Mouse (Mus musculus) layer of hippocampus, postnatal 36 days (tissue): ENCODE measurements around the gene Cfd. TPM values are rescaled to one million over a fixed set of nuclear protein-coding genes. Genes with fewer than 3 reads are reported as not detected.

Source experiments
- DNase-seq, 2 experiments: peaks; one replicate each; pipeline ENCODE4 v3.0.0; 2022
- total RNA-seq, 2 experiments: library from RNA; stranded (reverse); gene quantifications; 2 replicates each; pipeline ENCODE4 v1.2.3; 2021

Cfd gene
- total RNA-seq, 2 experiments from 2014 or later, result not detected

DNA sequence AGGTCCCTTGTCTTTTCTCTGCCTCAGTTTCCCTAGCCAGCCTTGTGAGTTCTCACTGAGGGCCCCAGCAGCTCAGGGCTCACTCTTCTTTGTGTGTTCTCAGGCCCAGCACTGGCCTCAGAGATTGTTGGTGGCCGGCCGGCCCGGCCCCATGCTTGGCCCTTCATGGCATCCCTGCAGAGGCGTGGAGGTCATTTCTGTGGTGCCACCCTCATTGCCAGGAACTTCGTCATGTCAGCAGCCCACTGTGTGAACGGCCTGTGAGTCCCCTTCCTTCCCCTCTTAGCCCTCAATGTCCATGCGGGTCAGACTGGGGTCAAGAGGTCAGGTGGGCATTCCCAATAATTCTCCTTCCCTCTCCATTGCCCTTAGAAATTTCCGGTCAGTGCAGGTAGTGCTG lies 4.0 kb upstream of the Cfd start:
- no peak for DNase-seq

DNA sequence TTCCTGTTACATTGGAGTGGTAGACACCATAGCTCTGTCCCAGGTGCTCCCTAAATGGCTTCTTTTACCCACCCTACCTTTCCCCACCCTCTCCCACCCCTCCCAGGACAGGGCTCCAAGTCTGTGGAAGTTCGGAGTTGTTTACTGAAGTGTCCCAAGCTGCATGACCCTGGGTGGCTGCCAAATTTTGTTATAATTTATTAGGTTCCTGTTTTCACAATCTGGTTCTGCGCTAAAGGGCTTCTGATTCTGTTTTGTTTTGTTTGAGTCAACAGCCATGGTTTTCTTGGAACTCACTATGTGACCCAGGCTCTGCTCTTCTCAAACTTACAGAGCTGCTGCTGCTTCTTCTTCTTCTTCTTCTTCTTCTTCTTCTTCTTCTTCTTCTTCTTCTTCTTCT lies 1.3 kb upstream of the Cfd start:
- DNase-seq, result no peak

DNA sequence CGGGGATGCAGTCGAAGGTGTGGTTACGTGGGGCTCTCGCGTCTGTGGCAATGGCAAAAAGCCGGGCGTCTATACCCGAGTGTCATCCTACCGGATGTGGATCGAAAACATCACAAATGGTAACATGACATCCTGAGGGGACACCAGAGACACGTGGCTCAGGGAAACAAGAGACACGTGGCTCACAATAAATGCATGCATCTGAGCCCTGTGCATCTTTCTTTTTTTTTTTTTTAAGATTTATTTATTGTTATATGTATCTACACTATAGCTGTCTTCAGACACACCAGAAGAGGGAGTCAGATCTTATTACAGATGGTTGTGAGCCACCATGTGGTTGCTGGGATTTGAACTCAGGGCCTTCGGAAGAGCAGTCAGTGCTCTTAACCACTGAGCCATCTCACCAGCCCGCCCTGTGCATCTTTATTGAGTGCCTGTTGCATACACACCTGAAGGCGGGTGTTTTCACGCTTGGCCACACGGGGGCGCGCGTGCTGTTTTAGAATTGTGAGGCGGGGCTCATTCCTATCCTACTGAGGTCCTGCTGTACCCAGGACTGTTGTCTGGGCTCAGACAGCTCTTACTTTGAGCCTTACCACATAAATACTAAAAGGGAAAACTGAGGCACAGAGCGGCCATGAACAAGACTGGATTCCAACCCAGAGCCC lies 1.9 kb downstream of the Cfd start:
- DNase-seq, result peak; percentile 65 to 78

DNA sequence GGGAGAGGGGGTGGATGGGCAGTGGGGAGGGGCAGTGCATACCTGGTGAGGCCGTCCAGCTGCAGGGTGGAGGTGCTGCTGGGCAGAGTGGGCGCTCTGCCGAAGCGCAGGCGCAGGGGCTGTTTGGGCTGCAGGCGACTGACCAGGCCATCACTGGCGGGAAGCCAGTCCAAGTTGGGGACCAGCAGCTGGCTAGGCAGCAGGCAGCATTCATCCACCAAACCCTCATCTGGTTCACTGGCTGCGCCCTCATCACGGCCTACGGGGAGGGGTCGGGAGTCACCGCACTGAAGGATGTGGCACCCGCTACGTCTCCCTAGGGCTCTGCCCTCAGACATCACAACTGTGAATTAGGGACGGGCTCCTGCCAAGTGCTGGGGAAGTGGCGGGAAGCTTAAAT lies 5.7 kb downstream of the Cfd start:
- no peak for DNase-seq

DNA sequence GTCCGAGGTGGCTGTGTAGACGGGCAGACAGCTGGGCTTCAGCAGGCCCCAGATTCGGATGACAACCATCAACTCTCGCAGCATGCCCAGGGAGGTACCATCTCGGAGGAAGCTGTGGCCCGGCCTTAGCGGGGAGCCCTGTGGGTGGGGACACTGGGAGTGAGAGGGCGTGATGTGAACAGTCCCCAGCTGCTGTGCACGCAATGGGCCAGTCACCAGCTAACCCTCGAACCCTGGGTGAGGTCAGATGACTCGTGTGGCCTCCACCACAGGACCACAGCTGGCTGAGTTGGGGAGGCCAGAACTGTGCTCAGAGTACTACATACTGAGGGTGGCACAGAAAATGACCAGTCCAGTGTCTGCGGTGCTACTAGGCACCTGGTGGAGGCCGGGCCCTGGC lies 6.2 kb downstream of the Cfd start:
- no peak for DNase-seq

DNA sequence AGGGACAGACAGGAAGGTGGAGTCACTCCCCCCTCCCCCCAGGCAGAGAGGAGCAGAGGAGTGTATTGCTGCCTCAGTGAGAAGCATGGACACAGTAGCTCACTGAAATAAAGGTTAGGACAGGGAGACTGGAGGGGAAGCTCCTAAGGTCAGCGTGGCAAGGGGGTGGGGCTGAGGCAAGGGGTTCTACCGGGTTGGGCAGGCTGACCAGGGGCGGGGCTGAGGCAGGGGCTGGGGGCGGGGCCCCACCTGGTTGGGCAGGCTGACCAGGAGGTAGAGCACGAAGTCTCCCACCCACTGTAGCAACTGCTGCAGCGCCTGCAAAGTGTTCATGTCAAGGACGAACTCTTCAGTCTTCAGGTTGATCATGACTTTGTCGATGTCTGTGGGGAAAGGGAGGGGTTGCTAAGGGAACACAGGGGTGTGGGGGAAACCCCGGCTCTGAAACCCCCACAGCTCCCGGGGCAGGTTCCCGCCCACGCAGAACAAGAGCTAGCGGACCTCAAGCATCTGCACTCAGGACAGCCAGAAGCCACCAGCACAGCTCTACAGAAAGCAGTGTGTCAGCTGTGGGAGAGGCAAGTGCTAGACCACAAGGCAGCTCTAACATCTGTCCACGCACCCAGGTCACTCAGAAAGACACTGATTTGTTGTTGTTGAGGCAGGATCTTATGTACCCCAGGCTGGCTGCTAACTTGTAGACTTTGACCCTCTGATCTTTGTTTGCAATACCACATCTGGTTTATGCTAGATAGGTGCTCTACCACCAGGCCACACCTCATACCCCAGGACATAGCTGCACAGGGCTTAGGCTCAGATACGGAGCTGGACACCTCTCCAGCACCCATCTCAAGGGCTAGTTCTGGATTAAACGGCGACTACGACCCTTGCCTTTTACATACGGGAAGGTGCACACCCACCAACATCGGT lies 6.9 kb downstream of the Cfd start:
- no peak for DNase-seq

DNA sequence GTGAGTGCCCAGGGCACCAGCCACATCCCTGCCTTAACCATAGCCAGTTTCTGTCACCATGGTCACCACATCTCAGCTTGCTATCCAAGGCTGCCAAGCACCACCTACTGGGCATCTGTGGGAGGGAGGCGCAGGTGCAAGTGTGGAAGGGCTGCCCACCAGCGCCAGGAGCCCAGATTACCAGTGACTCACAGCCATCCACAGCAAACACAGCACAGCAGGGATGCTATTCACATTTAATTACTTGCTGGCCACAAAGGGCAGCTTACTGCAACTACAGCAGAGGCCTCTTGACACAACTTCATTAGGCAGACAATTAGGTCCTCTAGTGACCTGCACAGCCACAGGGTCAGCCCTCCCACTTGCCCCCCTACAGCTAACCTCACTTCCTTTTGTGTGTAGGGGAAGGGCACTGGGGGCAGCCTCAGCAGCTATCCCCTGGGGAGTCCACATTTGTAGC lies 10.3 kb downstream of the Cfd start:
- DNase-seq, result peak; percentile 68 to 77

DNA sequence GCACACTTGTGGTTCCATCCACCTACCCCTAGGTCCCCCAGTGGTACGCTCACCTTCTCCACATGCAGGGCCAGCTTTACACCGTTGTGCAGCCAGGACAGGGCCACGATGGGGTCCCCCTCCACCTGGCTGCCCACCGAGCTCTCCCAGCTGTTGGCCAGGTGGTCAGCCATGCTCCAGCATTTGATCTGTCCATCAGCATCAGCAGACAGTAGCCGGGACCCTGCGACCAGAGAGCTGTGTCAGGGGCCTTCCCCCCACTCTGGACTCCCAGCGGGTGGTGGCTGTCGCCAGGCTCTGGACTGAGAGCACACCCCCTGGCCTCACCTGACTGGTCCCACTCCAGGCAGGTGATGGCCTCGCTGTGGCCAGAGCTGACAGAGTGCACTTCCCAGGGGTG lies 16.1 kb downstream of the Cfd start:
- no peak for DNase-seq

DNA sequence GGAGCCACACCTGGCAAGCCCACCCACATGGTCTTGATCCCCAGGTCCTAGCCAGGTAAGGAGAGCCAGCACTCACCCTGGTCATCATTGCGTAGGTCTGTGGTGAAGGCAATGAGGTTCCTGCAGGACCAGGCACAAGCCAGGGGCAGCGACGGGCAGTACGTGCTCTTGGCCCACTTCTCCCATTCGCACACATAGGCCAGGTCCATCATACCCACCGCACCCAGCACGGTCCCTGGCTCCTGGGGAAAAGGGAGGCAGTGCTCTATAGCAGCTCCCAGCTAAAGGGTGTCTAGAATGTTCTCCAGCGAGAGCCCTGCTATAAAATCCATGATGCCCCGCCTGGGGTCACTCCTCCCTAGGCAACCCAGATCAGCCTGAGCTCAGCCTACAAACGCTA lies 16.8 kb downstream of the Cfd start:
- DNase-seq, result no peak

DNA sequence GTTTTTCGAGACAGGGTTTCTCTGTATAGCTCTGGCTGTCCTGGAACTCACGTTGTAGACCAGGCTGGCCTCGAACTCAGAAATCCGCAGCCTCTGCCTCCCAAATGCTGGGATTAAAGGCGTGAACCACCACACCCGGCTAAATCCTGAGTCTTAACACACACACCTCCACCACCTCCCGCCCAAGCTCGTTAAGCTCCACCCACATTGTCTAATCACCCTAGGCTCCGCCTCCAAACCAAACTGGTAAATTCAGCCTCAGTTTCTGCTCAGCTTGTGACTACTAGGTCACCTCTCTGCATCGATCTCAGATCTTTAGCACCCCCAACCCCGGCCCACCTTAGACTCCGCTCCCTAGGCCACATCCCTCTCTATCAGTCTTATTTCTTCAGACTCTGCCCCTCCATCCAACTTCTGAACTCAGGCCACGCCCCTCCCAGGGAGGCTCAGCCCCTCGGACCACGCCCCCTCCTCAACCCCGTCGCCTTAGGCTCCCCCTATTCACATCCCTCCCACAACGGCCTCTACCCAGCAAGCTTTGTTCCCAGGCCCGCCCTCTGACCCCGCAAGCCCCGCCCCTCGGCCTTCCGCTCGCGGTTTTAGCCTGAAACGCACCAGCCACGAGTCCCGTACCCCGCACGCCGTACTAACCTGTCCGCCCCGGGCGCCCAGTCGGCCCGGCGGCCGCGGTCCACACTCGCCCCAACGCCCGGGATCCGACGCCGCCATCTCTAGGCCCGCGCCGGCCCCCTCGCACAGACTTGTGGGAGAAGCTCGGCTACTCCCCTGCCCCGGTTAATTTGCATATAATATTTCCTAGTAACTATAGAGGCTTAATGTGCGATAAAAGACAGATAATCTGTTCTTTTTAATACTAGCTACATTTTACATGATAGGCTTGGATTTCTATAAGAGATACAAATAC lies 17.8 kb downstream of the Cfd start, which contains the start of gene Med16:
Gene Med16 (minus strand): TSS at position 757 of the 925 bp plus-strand sequence.
- DNase-seq, result peak; percentile 96 to 97

DNA sequence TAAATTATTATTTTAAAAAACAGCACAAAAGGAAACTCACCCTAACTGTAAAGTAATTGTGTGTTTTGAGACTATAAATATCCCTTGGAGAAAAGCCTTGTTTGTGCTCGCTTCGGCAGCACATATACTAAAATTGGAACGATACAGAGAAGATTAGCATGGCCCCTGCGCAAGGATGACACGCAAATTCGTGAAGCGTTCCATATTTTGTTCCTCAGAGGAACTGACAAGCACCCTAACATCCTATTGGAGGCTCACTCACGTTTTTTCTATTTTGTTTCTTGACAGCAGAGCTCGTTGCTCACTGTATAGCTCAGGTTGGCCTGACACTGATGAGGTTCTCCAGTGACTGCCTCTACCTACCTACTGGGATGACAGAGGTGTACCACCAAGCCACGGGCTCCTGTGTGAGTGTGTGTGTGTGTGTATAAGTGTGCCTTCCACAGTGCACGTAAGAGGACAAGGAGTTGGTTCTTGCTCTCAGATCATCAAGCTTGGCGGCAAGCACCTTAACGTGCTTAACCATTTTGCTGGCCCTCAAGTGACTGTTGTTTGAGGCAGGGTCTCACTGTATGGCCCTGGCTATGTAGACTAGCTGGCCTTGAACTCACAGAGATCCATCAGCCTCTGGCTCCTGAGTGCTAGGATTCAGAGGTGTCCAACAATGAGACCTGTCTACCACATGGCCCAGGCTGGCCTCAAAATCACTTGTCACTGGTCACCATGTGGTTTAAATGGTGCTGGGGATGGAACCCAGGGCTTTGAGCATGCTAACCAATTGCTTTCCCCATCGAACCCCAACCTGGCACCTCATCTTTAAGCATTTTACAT lies 18.7 kb downstream of the Cfd start:
- peak; percentile 48 for DNase-seq

DNA sequence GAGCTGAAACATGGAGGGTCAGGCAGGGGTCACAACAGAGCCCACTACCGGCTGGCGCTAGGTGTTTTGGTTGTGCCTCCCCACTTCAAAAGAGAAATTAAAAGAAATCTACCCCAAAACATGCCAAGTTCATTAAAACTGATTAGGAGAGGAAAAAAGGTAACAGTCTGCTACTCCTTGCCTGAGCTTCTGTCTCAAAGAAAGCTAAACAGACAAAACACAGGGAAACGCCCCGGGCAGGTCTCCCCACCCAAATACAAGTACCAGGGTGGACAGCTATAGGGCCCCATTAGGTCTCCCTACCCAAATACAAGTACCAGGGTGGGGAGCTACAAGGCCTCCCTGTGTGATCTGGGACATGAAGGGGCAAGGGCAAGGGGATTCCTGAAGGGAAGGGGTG lies 19.9 kb downstream of the Cfd start, which contains the start of gene Gm26602:
Gene Gm26602 (plus strand): TSS at position 301 of the 400 bp plus-strand sequence.
- DNase-seq, result no peak

DNA sequence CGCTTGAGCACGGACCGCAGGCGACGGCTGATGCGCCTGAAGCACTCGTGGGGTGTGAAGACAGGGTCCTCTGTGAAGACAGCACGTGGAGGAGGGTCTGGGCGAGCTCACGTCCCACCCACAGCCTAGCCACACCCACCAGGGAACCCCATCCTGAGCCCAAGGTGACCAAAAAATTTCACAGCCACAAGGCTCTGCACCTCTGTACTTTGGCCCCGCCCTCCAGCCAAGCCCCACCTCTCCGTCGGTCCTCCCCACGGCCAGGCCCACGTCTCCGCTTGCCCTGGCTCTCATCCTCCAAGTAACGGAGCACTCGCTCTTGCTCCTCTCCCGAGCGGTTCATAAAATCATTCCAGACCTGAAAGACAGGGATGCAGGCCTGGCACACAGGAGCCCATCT lies 21.8 kb downstream of the Cfd start:
- no peak for DNase-seq

DNA sequence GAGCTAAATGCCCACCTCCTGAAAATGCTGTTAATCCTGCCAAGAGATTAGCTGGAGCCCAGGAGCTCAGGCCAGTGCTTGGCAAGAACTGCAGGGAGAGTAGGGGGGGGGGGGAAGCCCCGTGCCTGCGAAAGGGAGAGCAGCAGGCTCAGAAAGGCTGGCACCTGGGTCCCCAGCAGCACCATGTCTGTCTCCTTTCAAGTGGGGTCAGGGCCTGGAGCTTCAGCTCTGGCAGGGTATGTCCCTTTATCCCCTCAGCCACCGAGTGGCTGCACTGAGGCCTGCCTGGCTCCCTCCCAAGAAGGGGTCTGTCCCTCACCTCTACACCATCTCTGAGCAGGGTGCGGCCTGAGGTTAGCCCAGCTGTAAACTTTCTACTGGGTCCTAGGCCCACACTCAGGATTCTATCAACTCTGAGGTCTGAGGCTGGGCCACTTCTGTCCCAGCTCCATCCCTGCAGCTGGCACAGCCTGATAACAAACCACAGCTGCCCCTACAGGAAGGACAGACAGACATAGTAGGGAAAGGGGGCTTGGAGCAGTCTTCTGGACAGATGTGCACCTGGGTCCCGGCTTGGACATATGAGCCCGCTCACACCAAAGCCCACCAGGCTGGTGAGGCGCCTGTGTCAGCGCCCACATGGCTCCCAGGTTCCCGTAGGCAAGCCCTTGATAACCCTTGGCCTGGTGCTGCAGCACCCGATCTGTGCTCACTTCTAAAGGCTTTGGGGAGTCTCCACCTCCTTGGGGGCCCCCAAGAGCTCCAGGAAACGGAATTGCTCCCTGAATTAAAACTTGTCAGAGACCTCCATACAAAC lies 23.7 kb downstream of the Cfd start:
- no peak for DNase-seq

DNA sequence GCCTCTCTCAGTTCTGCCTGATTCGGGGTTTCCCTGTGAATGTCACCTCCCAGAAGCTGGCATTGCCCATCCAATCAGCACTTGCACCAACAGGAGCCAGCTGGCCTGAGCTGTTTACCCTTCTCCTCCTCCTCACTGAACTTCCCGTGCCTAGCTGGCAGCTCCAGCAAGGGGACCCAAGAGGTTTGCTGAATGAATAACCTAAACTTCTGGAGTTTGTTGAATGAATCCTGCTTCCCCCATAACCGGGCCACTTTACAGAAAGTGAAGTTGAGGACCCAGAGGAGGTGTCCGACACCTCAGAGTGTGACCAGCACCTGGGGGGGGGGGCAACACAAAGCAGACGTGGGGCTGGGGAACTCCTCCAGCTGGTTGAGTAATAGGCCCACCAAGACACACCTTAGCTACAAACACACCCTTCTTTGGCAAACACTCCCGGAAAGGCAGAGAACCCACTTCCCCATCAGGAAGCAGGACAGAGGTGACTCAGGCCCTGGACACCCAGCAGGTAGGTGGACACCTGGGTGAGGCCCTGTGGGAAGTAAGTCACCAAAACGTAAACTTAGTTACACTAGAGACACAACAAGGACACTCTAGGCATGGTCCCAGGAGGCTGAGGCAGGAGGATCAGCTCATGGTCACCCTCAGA lies 24.4 kb downstream of the Cfd start:
- no peak for DNase-seq

DNA sequence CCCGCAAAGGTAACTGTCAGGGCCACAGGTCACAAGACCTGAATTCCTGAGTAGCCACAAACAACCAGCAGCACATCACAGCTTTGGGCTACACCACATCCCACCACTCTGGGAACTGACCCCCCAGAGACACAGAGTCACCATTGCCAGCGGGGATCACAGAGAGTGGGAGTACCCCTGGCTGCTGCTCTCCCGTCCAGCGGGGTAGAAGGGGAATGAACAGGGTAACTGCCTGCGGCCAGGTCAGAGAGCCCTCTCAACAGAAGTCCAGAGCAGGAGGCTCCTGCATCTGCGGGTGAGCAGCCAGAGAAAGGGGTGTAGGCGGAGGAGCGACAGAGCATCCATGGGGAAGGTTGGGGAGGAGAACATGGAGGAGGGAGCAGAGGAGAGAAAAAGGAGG lies 25.4 kb downstream of the Cfd start:
- DNase-seq, result no peak

DNA sequence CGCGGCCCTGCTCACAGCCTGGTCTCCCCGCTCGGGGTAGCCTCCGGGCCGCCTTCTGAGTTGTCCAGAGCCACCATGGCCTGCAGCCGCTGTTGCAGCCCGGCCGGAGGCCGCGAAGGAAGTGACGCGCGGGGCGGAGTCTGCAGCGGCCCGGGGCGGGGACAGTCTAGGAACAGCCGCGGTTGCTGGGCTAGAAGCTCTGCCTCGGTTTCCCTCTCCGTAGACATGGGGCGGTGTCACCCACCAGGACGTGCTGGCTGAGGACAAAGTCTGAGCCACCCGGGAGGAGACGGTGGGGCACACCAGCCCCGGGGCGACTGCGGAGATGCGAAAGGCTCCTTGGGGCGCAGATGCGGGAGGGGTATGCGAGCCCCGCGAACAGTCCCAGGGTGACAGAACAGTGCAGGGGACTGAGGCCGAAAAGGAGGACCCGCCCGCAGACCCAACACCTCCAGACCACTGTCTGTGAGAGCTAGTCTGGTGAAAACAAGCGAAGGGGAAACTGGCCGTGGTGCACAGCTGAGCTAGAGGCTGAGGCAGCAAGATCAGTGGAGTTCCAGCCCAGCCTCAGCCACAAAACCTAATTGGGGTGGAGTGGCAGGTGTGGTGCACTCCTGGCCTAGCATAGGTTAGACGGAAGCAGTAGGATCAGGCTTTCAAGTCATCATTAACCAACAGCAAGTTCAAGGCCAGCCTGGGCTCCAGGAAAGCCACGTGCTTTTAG lies 26.3 kb downstream of the Cfd start, which contains the start of gene Kiss1r:
Gene Kiss1r (plus strand): TSS at position 164 of the 724 bp plus-strand sequence.
- peak; percentile 85 to 87 for DNase-seq

DNA sequence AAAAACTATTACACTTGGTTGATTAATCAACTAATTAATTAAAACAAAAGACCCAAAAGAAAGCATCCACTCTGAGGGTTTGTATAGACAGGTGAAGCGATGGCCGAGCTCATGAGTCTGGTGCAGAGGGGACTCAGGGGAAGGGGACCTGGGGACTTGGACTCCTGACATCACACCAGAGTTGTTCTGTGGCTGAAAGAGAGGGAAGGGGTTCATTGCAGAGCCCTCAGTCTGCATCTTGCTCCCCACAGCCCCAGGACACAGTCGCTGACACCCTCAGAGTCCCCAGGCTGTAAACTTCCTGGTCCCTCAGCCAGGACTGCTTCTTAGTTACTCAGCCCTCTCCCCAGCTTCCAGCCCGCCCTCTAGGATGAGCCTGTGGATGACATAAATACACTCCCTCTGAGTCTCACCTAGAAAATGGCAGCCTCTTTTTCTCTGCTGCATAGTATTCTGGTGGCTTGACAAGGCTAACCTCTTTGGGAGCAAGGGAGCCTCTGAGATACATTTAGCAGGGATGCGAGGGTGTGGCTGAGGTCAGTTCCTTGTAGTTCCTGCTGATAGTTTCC lies 27.0 kb downstream of the Cfd start:
- no peak for DNase-seq
